Mouse (Mus musculus) neural tube, embryonic 14.5 days (tissue): ENCODE results near the gene Scn1b. TPM values are rescaled to one million over a fixed set of nuclear protein-coding genes. Genes with fewer than 3 reads are reported as not detected.
A peak's percentile ranks its signal among the peaks of the same experiment; 100 is the strongest.

Experiments
- ATAC-seq: fragments of 200-750 bp; cut with Nextera tagmentation; 2 replicates; pipeline ENCODE4 v1.8.0; 2017; ENCODE audit warnings: low read depth, mild to moderate bottlenecking, moderate TSS enrichment, moderate library complexity
- H3K27ac ChIP-seq: fragments of 300-500 bp; sonication (generic); 2 replicates; pipeline ENCODE4 v1.5.1; 2014; ENCODE audit warnings: low read depth, mild to moderate bottlenecking, control low read depth, low read length, moderate library complexity, mixed read lengths
- H3K27me3 ChIP-seq: fragments of 300-500 bp; sonication (generic); 2 replicates; pipeline ENCODE4 v1.6.1; 2014; ENCODE audit warnings: low read length; ENCODE audit not compliant: control insufficient read depth, insufficient read depth
- H3K36me3 ChIP-seq: fragments of 300-500 bp; sonication (generic); 2 replicates; pipeline ENCODE4 v1.6.1; 2014; ENCODE audit warnings: low read length, mixed read lengths; ENCODE audit not compliant: control insufficient read depth, insufficient read depth
- H3K4me1 ChIP-seq: fragments of 300-500 bp; sonication (generic); 2 replicates; pipeline ENCODE4 v1.6.1; 2014; ENCODE audit warnings: low read length; ENCODE audit not compliant: control insufficient read depth, insufficient read depth
- H3K4me2 ChIP-seq: fragments of 300-500 bp; sonication (generic); 2 replicates; pipeline ENCODE4 v1.6.1; 2014; ENCODE audit warnings: mild to moderate bottlenecking, low read depth, low read length, control low read depth
- H3K4me3 ChIP-seq: fragments of 300-500 bp; sonication (generic); 2 replicates; pipeline ENCODE4 v1.5.1; 2014; ENCODE audit warnings: low read depth, low read length, control low read depth, mixed read lengths
- H3K9ac ChIP-seq: fragments of 300-500 bp; sonication (generic); replicated peaks from 2 replicates; pipeline ENCODE4 v1.6.1; 2014; ENCODE audit warnings: low read depth, mild to moderate bottlenecking, control low read depth, low read length, mixed read lengths
- H3K9me3 ChIP-seq: fragments of 300-500 bp; sonication (generic); 2 replicates; pipeline ENCODE4 v1.6.1; 2016; ENCODE audit warnings: low read length; ENCODE audit not compliant: control insufficient read depth
- WGBS: fragments of 180-500 bp; shearing (Covaris S2); extraction: QIAGEN DNeasy Blood & Tissue Kit; methylation state at CpG from one replicate; pipeline ENCODE4 v1.1.7; 2014; 5-methylcytosine and 5-hydroxymethylcytosine counted together
- polyA plus RNA-seq: library from polyadenylated mRNA; unstranded; fragments of >200 nt; fragmentation: Nextera tagmentation; extraction: Ambion mirVana; gene quantifications from 2 replicates; pipeline ENCODE4 v1.2.1, GENCODE M21; 2014

The Scn1b gene
- polyA plus RNA-seq, 1 experiment from 2014 or later, result 17.6 TPM

GRCm38 (mm10) chr7:31077885-31078445, 48.8 kb downstream of the Scn1b start:
- Histone ChIP-seq H3K9me3 (no peaks in the 10 kb centered on the region), H3K4me3 (no peak overlapping the region), H3K4me1 (no peaks in the 10 kb centered on the region), H3K36me3 (no peaks in the 10 kb centered on the region), H3K27ac (no peak overlapping the region), H3K9ac (no peak overlapping the region), H3K4me2 (no peak overlapping the region), H3K27me3 (no peaks in the 10 kb centered on the region)
- ATAC-seq, result peak; percentile 33
- 45% methylated on average over 5 of the region's 5 CpGs for WGBS

GRCm38 (mm10) chr7:31077470-31077869, 49.3 kb downstream of the Scn1b start:
- no peak overlapping the region for H3K4me2 ChIP-seq
- H3K4me3 ChIP-seq, result no peak overlapping the region
- H3K27ac ChIP-seq, result no peak overlapping the region
- no peaks in the 10 kb centered on the region for H3K36me3 ChIP-seq
- H3K9me3 ChIP-seq, result no peaks in the 10 kb centered on the region
- 42% methylated on average over 6 of the region's 6 CpGs for WGBS
- H3K9ac ChIP-seq, result no peak overlapping the region
- H3K4me1 ChIP-seq, result no peaks in the 10 kb centered on the region
- no peaks in the 10 kb centered on the region for H3K27me3 ChIP-seq
- peak; percentile 42; the same call in 1 of the 2 replicates for ATAC-seq

GRCm38 (mm10) chr7:31076492-31076891, 50.3 kb downstream of the Scn1b start, which contains the start of gene Fxyd3:
Gene Fxyd3, minus strand, starts transcription at chr7:31076704.
- WGBS, result 57% methylated on average over 5 of the region's 5 CpGs
- no peak within 1 kb of the TSS for H3K9ac ChIP-seq

GRCm38 (mm10) chr7:31074713-31075069, 52.1 kb downstream of the Scn1b start:
- no peak for ATAC-seq
- Histone ChIP-seq H3K4me2 (no peak overlapping the region), H3K36me3 (no peaks in the 10 kb centered on the region), H3K27ac (no peak overlapping the region), H3K27me3 (no peaks in the 10 kb centered on the region), H3K4me1 (no peaks in the 10 kb centered on the region), H3K9me3 (no peaks in the 10 kb centered on the region), H3K9ac (no peak overlapping the region), H3K4me3 (no peak overlapping the region)
- WGBS, result 73% methylated on average over 5 of the region's 5 CpGs

More at GRCm38 (mm10) chr7:31076492-31076891, 50.3 kb downstream of the Scn1b start, which contains the start of gene Fxyd3:
- ATAC-seq, result no peak
- Histone ChIP-seq H3K36me3 (no peaks in the 10 kb centered on the region), H3K27me3 (no peaks in the 10 kb centered on the region), H3K9me3 (no peaks in the 10 kb centered on the region), H3K27ac (no peak within 1 kb of the TSS), H3K4me2 (no peak within 1 kb of the TSS), H3K4me1 (no peaks in the 10 kb centered on the region), H3K4me3 (no peak within 1 kb of the TSS)

- Histone ChIP-seq H3K27ac (no peak overlapping the region), H3K9me3 (no peaks in the 10 kb centered on the region), H3K9ac (no peak overlapping the region), H3K27me3 (no peaks in the 10 kb centered on the region), H3K4me1 (no peaks in the 10 kb centered on the region), H3K4me3 (no peak overlapping the region), H3K4me2 (no peak overlapping the region), H3K36me3 (no peaks in the 10 kb centered on the region)
- WGBS, result 45% methylated on average over 7 of the region's 7 CpGs
- ATAC-seq, result no peak
These were observed 52.6 kb downstream of the Scn1b start for GRCm38 (mm10) chr7:31074061-31074712.

- Histone ChIP-seq H3K4me3 (no peak overlapping the region), H3K9ac (no peak overlapping the region), H3K27ac (no peak overlapping the region), H3K4me1 (no peaks in the 10 kb centered on the region), H3K27me3 (no peaks in the 10 kb centered on the region), H3K36me3 (no peaks in the 10 kb centered on the region), H3K9me3 (no peaks in the 10 kb centered on the region), H3K4me2 (no peak overlapping the region)
- no peak for ATAC-seq
These were observed 53.3 kb downstream of the Scn1b start for GRCm38 (mm10) chr7:31073546-31073945.

- WGBS, result 39% methylated on average over 9 of the region's 9 CpGs
- ATAC-seq, result no peak
- H3K9me3 ChIP-seq, result no peaks in the 10 kb centered on the region
These were observed 54.5 kb downstream of the Scn1b start for GRCm38 (mm10) chr7:31072326-31072725.

GRCm38 (mm10) chr7:31070324-31070723, 56.5 kb downstream of the Scn1b start:
- no peak overlapping the region for H3K4me3 ChIP-seq
- H3K9me3 ChIP-seq, result no peaks in the 10 kb centered on the region
- WGBS, result 90% methylated on average over 6 of the region's 6 CpGs
- no peak for ATAC-seq
- H3K36me3 ChIP-seq, result no peaks in the 10 kb centered on the region
- H3K27me3 ChIP-seq, result no peaks in the 10 kb centered on the region
- H3K4me2 ChIP-seq, result no peak overlapping the region
- H3K4me1 ChIP-seq, result no peaks in the 10 kb centered on the region
- no peak overlapping the region for H3K9ac ChIP-seq
- H3K27ac ChIP-seq, result no peak overlapping the region

More at GRCm38 (mm10) chr7:31072326-31072725, 54.5 kb downstream of the Scn1b start:
- H3K27me3 ChIP-seq, result no peaks in the 10 kb centered on the region
- no peak overlapping the region for H3K4me3 ChIP-seq
- no peaks in the 10 kb centered on the region for H3K4me1 ChIP-seq
- no peak overlapping the region for H3K4me2 ChIP-seq
- no peak overlapping the region for H3K27ac ChIP-seq
- H3K36me3 ChIP-seq, result no peaks in the 10 kb centered on the region
- no peak overlapping the region for H3K9ac ChIP-seq

- H3K27me3 ChIP-seq, result no peaks in the 10 kb centered on the region
- no peak for ATAC-seq
- no peaks in the 10 kb centered on the region for H3K36me3 ChIP-seq
- no peak overlapping the region for H3K27ac ChIP-seq
- 82% methylated on average over 14 of the region's 14 CpGs for WGBS
- no peaks in the 10 kb centered on the region for H3K4me1 ChIP-seq
- H3K9me3 ChIP-seq, result no peaks in the 10 kb centered on the region
- no peak overlapping the region for H3K9ac ChIP-seq
- H3K4me3 ChIP-seq, result no peak overlapping the region
- H3K4me2 ChIP-seq, result no peak overlapping the region
These were observed 57.3 kb downstream of the Scn1b start for GRCm38 (mm10) chr7:31069491-31069890.
